Mouse (Mus musculus) yolk sac, embryonic 10.5 days (tissue): ENCODE results near the gene Olfr392.

Experiments used
- DNase-seq: peaks from one replicate; pipeline ENCODE4 v3.0.0-alpha.2; 2017; ENCODE audit warnings: low spot score

Olfr392 gene

DNA sequence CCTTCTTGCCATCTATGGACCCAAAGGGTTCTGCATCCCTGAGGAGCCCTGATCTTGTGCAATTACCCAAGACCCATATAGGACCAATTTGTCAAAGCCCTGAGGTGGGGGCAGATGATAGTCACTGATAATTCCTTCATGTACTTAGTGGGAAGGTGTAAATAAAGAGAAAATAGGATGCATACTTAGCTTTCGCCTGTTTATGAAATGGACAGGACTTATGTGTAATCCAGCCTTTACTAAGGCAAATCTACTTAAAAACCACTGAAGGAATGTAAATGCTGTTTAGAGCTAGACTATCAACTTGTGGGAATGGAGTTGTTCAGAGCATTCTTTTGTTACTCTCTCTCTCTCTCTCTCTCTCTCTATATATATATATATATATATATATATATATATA lies at the start of gene Olfr392:
Gene Olfr392 (minus strand): TSS at position 101 of the 400 bp plus-strand sequence.
- DNase-seq = no peak

DNA sequence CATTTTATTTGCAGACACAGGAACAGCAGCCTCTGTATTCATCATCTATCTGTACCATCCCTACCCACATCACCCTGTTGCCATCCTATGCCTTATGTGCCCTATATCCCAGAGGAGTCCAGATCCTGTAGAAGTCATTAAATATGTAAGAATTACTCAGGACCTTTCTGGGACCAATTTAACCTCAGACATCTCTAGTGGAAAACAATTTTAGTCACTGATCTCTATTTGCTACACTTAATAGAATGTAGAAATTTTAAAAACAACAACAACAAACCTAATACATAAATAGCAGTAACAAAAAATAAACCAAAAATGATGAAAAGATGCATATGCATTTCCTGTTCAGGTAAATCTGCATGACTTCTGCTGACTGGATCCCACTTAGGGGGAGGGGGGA lies 34.5 kb upstream of the Olfr392 start, which contains the start of gene Olfr393:
Gene Olfr393 (minus strand): TSS at position 101 of the 400 bp plus-strand sequence.
- DNase-seq = no peak

DNA sequence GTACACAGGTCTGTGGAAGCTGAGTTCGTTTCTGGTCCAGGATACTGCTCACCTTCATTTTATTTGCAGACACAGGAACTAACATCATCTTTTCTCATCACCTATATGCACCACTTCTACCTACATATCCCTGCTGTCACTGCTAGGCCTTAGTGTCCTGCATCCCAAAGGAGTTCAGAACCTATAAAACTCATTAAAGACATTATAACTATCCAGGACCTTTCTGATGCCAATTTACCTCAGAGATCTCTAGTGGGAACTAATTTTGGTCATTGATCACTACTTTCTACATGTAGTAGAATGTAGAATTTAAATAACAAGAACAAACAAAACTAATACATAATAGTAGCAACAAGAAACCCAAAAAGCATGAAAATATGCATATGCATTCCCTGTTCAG lies 13.9 kb downstream of the Olfr392 start, which contains the start of gene Olfr391-ps:
Gene Olfr391-ps (minus strand): TSS at position 101 of the 400 bp plus-strand sequence.
- DNase-seq = no peak

DNA sequence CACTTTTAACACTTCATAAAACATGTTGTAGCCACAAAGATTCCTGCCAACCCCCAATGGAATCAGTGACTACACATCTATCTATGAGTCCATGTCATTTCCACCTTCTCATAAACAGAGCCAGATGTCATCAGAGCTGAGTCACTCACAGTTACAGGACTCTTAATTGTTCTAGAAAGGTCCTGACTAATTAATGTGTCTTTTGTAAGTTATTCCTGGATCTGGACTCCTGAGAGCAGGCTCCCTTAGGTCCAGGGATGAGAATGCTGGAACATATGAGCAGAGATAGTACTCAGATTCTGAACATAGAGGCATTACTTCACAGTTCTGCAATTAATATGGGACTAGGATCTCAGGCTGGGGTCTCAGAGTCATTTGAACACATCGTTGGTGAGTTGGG lies 34.2 kb downstream of the Olfr392 start, which contains the start of gene Olfr390:
Gene Olfr390 (plus strand): TSS at position 301 of the 400 bp plus-strand sequence.
- no peak for DNase-seq

DNA sequence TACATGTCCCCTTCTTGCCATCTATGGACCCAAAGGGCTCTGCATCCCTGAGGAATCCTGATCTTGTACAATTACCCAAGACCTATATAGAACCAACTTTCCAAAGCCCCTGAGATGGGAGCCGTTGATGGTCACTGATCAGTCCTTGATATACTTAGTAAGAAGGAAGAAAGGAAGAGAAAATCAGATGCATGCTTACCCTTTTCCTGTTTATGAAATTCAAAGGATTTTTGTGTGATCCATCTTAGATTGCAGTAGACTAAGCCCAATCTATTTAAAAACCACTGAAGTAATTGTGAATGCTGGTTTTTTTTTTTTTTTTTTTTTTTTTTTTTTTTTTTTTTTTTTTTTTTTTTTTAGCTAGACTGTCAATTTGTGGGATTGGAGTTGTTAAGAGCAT lies 36.2 kb downstream of the Olfr392 start, which contains the start of gene Olfr389:
Gene Olfr389 (minus strand): TSS at position 101 of the 400 bp plus-strand sequence.
- no peak for DNase-seq
